Comparison of ENCODE assay signal across 7 mouse cellular contexts in genomic region chr4:72199571-72200558, GRCm38 (mm10). TPM values are rescaled to one million over a fixed set of nuclear protein-coding genes. Genes with fewer than 3 reads are reported as not detected.
DNase-seq lines count a peak whose midpoint lies in the region; ATAC-seq lines count a peak whose summit lies in the region.

No protein-coding gene starts in this region.

- peak overlapping the region; percentile 87 for H3K4me3 ChIP-seq in intestine, embryonic 16.5 days (ENCODE audit: low read length)
- H3K4me3 ChIP-seq in limb, embryonic 11.5 days (ENCODE audit: low read depth, low read length) = peak overlapping the region; percentile 86
- peak overlapping the region; percentile 97 for H3K4me3 ChIP-seq in midbrain, embryonic 15.5 days

- peak; percentile 46 for DNase-seq in R1 (ENCODE audit: low read depth, low spot score)
- peak; percentile 55 for DNase-seq in cerebellum, adult 9-10 months
- peak; percentile 12 to 36 for DNase-seq in gastrocnemius, adult 8-10 months (ENCODE audit: low spot score in 2 of 2)
- DNase-seq in limb, embryonic 11.5 days (ENCODE audit: low spot score) = peak; percentile 72
- DNase-seq in splenic B cell, adult 2 months (ENCODE audit: low read depth, low spot score) = peak; percentile 54

- peak overlapping the region; percentile 95 for H3K27ac ChIP-seq in intestine, embryonic 16.5 days (ENCODE audit: low read length)
- H3K27ac ChIP-seq in limb, embryonic 11.5 days (replicated peaks; ENCODE audit: low read depth, low read length) = peak overlapping the region; percentile 93
- peak overlapping the region; percentile 96 for H3K27ac ChIP-seq in midbrain, embryonic 15.5 days

- peaks cover 11% of the 10 kb centered on the region for H3K4me1 ChIP-seq in intestine, embryonic 16.5 days (ENCODE audit: control insufficient read depth, insufficient read depth, low read length)
- peaks cover 20% of the 10 kb centered on the region for H3K4me1 ChIP-seq in limb, embryonic 11.5 days (ENCODE audit: control insufficient read depth, insufficient read depth, low read length)
- peaks cover 51% of the 10 kb centered on the region for H3K4me1 ChIP-seq in midbrain, embryonic 15.5 days

- H3K9me3 ChIP-seq in intestine, embryonic 16.5 days (ENCODE audit: control insufficient read depth, low read length) = no peaks in the 10 kb centered on the region
- no peaks in the 10 kb centered on the region for H3K9me3 ChIP-seq in limb, embryonic 11.5 days (ENCODE audit: control insufficient read depth, low read length)
- no peaks in the 10 kb centered on the region for H3K9me3 ChIP-seq in midbrain, embryonic 15.5 days

- no peaks in the 10 kb centered on the region for H3K36me3 ChIP-seq in intestine, embryonic 16.5 days (ENCODE audit: control insufficient read depth, insufficient read depth, low read length)
- no peaks in the 10 kb centered on the region for H3K36me3 ChIP-seq in limb, embryonic 11.5 days (ENCODE audit: control insufficient read depth, insufficient read depth, low read length)
- no peaks in the 10 kb centered on the region for H3K36me3 ChIP-seq in midbrain, embryonic 15.5 days (replicated peaks)
- no peaks in the 10 kb centered on the region for H3K36me3 ChIP-seq in splenic B cell, adult 2 months (ENCODE audit: control insufficient read depth, insufficient read depth, low read length, poor library complexity, severe bottlenecking)

- H3K4me2 ChIP-seq in intestine, embryonic 16.5 days (ENCODE audit: low read depth, low read length) = peak overlapping the region; percentile 73
- H3K4me2 ChIP-seq in limb, embryonic 11.5 days (ENCODE audit: low read depth, severe bottlenecking) = peak overlapping the region; percentile 67
- peak overlapping the region; percentile 83 for H3K4me2 ChIP-seq in midbrain, embryonic 15.5 days

- 0 out of 2 replicates have a peak, but pooled peaks cover 3% of the 10 kb centered on the region for H3K27me3 ChIP-seq in intestine, embryonic 16.5 days (replicated peaks; ENCODE audit: control insufficient read depth, insufficient read depth, low read length)
- no peaks in the 10 kb centered on the region for H3K27me3 ChIP-seq in limb, embryonic 11.5 days (ENCODE audit: control insufficient read depth, insufficient read depth, low read length)
- peaks cover 4% of the 10 kb centered on the region; the same call in 1 of the 2 replicates for H3K27me3 ChIP-seq in midbrain, embryonic 15.5 days (replicated peaks)
- H3K27me3 ChIP-seq in splenic B cell, adult 2 months (ENCODE audit: control insufficient read depth, insufficient read depth, low read length, poor library complexity, severe bottlenecking) = no peaks in the 10 kb centered on the region; the same call in 1 of the 2 replicates

- WGBS in intestine, embryonic 16.5 days = under 1% methylated on average over 103 of the region's 103 CpGs
- under 1% methylated on average over 95 of the region's 103 CpGs for WGBS in limb, embryonic 11.5 days
- under 1% methylated on average over 103 of the region's 103 CpGs for WGBS in midbrain, embryonic 15.5 days

- H3K9ac ChIP-seq in intestine, embryonic 16.5 days (ENCODE audit: low read depth, low read length) = peak overlapping the region; percentile 78
- H3K9ac ChIP-seq in limb, embryonic 11.5 days (ENCODE audit: low read length) = peak overlapping the region; percentile 89
- H3K9ac ChIP-seq in midbrain, embryonic 15.5 days = peak overlapping the region; percentile 91

- ATAC-seq in intestine, embryonic 16.5 days = peak; percentile 6
- ATAC-seq in limb, embryonic 11.5 days (ENCODE audit: insufficient number of reproducible peaks, low FRiP score, low TSS enrichment, low read depth) = peak; percentile 1
- ATAC-seq in midbrain, embryonic 15.5 days (replicated peaks) = peak; percentile 3

RNA-seq across cellular contexts. Expression of gene Tle1, which starts 0.9 kb away (rescaled TPM):
- total RNA-seq in gastrocnemius, adult 8-10 months (2022) = 10 to 100 TPM; 16.1 to 25.6 (median 17.8) TPM
- 12.5 and 14.0 TPM in 2 replicates for polyA plus RNA-seq in intestine, embryonic 16.5 days (2015; fragmentation: Nextera tagmentation; extraction: Ambion mirVana)
- polyA plus RNA-seq in limb, embryonic 11.5 days (2014; fragmentation: Nextera tagmentation; extraction: Ambion mirVana) = 31.4 and 31.8 TPM in 2 replicates
- 32.7 and 39.4 TPM in 2 replicates for polyA plus RNA-seq in midbrain, embryonic 15.5 days (2015; fragmentation: Nextera tagmentation; extraction: Ambion mirVana)

Comparison
In these comparisons a context has a peak if more than half of its experiments do, and no peak if none do; other contexts are left out.
1. Peak in every context shown above with its lines: DNase-seq, ATAC-seq, H3K4me3 ChIP-seq and H3K27ac ChIP-seq.